Mouse (Mus musculus): ENCODE data around the gene Eci1. TPM values are rescaled to one million over a fixed set of nuclear protein-coding genes. Genes with fewer than 3 reads are reported as not detected.

The Eci1 gene
- polyA plus RNA-seq, 1 experiment from 2014 or later: 193 TPM

- H3K27me3 ChIP-seq (ENCODE audit: insufficient read depth, low read length): no peaks in the 10 kb centered on the region
- no peak overlapping the region for H3K4me2 ChIP-seq (ENCODE audit: low read depth, low read length)
- no peak overlapping the region for H3K27ac ChIP-seq (ENCODE audit: low read depth)
- ATAC-seq (peak; percentile 51; the same call in 1 of the 2 replicates), DNase-seq (no peak)
- no peak overlapping the region for H3K9ac ChIP-seq (replicated peaks)
- no peak overlapping the region for H3K4me3 ChIP-seq (ENCODE audit: low read depth, low read length)
- TF ChIP-seq EP300 (IDR thresholded peaks at IDR 0.05; ENCODE audit: low read depth) (no peak), CTCF (IDR thresholded peaks at IDR 0.05; ENCODE audit: low read depth) (peak; percentile 30)
- WGBS (ENCODE audit: insufficient replicate concordance): 35% methylated on average over 6 of the region's 6 CpGs
- H3K36me3 ChIP-seq (replicated peaks; ENCODE audit: insufficient read depth, low read length): no peaks in the 10 kb centered on the region
- H3K4me1 ChIP-seq (ENCODE audit: insufficient read depth): no peaks in the 10 kb centered on the region
- H3K9me3 ChIP-seq (ENCODE audit: low read length): no peaks in the 10 kb centered on the region
Observed at GRCm38 (mm10) chr17:24463374-24464133, 37.1 kb downstream of the Eci1 start.

- Histone ChIP-seq H3K4me1 (ENCODE audit: insufficient read depth) (peaks cover 17% of the 10 kb centered on the region), H3K36me3 (replicated peaks; ENCODE audit: insufficient read depth, low read length) (peaks cover 5% of the 10 kb centered on the region; the same call in 1 of the 2 replicates), H3K27ac (ENCODE audit: low read depth) (no peak overlapping the region), H3K9ac (replicated peaks) (no peak overlapping the region), H3K27me3 (ENCODE audit: insufficient read depth, low read length) (no peaks in the 10 kb centered on the region), H3K4me2 (ENCODE audit: low read depth, low read length) (no peak overlapping the region), H3K4me3 (ENCODE audit: low read depth, low read length) (no peak overlapping the region), H3K9me3 (ENCODE audit: low read length) (no peaks in the 10 kb centered on the region)
- 88% methylated on average over 5 of the region's 5 CpGs for WGBS (ENCODE audit: insufficient replicate concordance)
- ATAC-seq (no peak), DNase-seq (no peak)
- no peak for TF ChIP-seq CTCF (IDR thresholded peaks at IDR 0.05; ENCODE audit: low read depth)
- TF ChIP-seq EP300 (IDR thresholded peaks at IDR 0.05; ENCODE audit: low read depth): no peak
Observed at GRCm38 (mm10) chr17:24468636-24469246, 42.3 kb downstream of the Eci1 start.

GRCm38 (mm10) chr17:24469336-24469909, 43.0 kb downstream of the Eci1 start:
- Histone ChIP-seq H3K4me2 (ENCODE audit: low read depth, low read length) (peak overlapping the region; percentile 95), H3K27ac (ENCODE audit: low read depth) (peak overlapping the region; percentile 83), H3K36me3 (replicated peaks; ENCODE audit: insufficient read depth, low read length) (peaks cover 11% of the 10 kb centered on the region), H3K27me3 (ENCODE audit: insufficient read depth, low read length) (no peaks in the 10 kb centered on the region), H3K9me3 (ENCODE audit: low read length) (no peaks in the 10 kb centered on the region), H3K4me1 (ENCODE audit: insufficient read depth) (peaks cover 17% of the 10 kb centered on the region), H3K4me3 (ENCODE audit: low read depth, low read length) (peak overlapping the region; percentile 88), H3K9ac (replicated peaks) (peak overlapping the region; percentile 90)
- WGBS (ENCODE audit: insufficient replicate concordance): 19% methylated on average over 7 of the region's 7 CpGs
- no peak for ATAC-seq
- no peak for DNase-seq
- no peak for TF ChIP-seq CTCF (IDR thresholded peaks at IDR 0.05; ENCODE audit: low read depth)
- TF ChIP-seq EP300 (IDR thresholded peaks at IDR 0.05; ENCODE audit: low read depth): no peak

GRCm38 (mm10) chr17:24469910-24470602, 43.6 kb downstream of the Eci1 start, which contains the start of the genes E4f1 and Pgp:
Gene E4f1, minus strand, starts transcription at chr17:24470313.
Gene Pgp, plus strand, starts transcription at chr17:24470392.
- WGBS (ENCODE audit: insufficient replicate concordance): under 1% methylated on average over 60 of the region's 75 CpGs
- peak; percentile 99 for ATAC-seq
- DNase-seq: peak; percentile 99

GRCm38 (mm10) chr17:24470701-24471527, 44.5 kb downstream of the Eci1 start:
- Histone ChIP-seq H3K4me2 (ENCODE audit: low read depth, low read length) (peak overlapping the region; percentile 95), H3K36me3 (replicated peaks; ENCODE audit: insufficient read depth, low read length) (peaks cover 26% of the 10 kb centered on the region), H3K9me3 (ENCODE audit: low read length) (no peaks in the 10 kb centered on the region), H3K27ac (ENCODE audit: low read depth) (peak overlapping the region; percentile 83), H3K4me3 (ENCODE audit: low read depth, low read length) (peak overlapping the region; percentile 88), H3K27me3 (ENCODE audit: insufficient read depth, low read length) (no peaks in the 10 kb centered on the region), H3K9ac (replicated peaks) (peak overlapping the region; percentile 90), H3K4me1 (ENCODE audit: insufficient read depth) (peaks cover 17% of the 10 kb centered on the region)
- ATAC-seq (peak; percentile 35), DNase-seq (peak; percentile 56)
- TF ChIP-seq CTCF (IDR thresholded peaks at IDR 0.05; ENCODE audit: low read depth) (no peak), EP300 (IDR thresholded peaks at IDR 0.05; ENCODE audit: low read depth) (no peak)
- WGBS (ENCODE audit: insufficient replicate concordance): under 1% methylated on average over 66 of the region's 68 CpGs

More at GRCm38 (mm10) chr17:24469910-24470602, 43.6 kb downstream of the Eci1 start, which contains the start of the genes E4f1 and Pgp:
- TF ChIP-seq CTCF (IDR thresholded peaks at IDR 0.05; ENCODE audit: low read depth): no peak
- no peak; the same call in 1 of the 2 replicates for TF ChIP-seq EP300 (IDR thresholded peaks at IDR 0.05; ENCODE audit: low read depth)
- no peaks in the 10 kb centered on the region for H3K27me3 ChIP-seq (ENCODE audit: insufficient read depth, low read length)
- H3K4me2 ChIP-seq (ENCODE audit: low read depth, low read length): peak within 1 kb of the TSS; percentile 95
- peaks cover 17% of the 10 kb centered on the region for H3K4me1 ChIP-seq (ENCODE audit: insufficient read depth)
- no peaks in the 10 kb centered on the region for H3K9me3 ChIP-seq (ENCODE audit: low read length)
- peak within 1 kb of the TSS; percentile 90 for H3K9ac ChIP-seq (replicated peaks)
- H3K27ac ChIP-seq (ENCODE audit: low read depth): peak within 1 kb of the TSS; percentile 83
- H3K36me3 ChIP-seq (replicated peaks; ENCODE audit: insufficient read depth, low read length): peaks cover 17% of the 10 kb centered on the region
- H3K4me3 ChIP-seq (ENCODE audit: low read depth, low read length): peak within 1 kb of the TSS; percentile 88
